Mouse (Mus musculus) layer of hippocampus, adult 9-10 months (tissue): ENCODE data around the gene Efna3.

ENCODE experiments used
- DNase-seq: peaks from one replicate; pipeline ENCODE4 v3.0.0; 2022; ENCODE audit warnings: low spot score

The Efna3 gene

DNA sequence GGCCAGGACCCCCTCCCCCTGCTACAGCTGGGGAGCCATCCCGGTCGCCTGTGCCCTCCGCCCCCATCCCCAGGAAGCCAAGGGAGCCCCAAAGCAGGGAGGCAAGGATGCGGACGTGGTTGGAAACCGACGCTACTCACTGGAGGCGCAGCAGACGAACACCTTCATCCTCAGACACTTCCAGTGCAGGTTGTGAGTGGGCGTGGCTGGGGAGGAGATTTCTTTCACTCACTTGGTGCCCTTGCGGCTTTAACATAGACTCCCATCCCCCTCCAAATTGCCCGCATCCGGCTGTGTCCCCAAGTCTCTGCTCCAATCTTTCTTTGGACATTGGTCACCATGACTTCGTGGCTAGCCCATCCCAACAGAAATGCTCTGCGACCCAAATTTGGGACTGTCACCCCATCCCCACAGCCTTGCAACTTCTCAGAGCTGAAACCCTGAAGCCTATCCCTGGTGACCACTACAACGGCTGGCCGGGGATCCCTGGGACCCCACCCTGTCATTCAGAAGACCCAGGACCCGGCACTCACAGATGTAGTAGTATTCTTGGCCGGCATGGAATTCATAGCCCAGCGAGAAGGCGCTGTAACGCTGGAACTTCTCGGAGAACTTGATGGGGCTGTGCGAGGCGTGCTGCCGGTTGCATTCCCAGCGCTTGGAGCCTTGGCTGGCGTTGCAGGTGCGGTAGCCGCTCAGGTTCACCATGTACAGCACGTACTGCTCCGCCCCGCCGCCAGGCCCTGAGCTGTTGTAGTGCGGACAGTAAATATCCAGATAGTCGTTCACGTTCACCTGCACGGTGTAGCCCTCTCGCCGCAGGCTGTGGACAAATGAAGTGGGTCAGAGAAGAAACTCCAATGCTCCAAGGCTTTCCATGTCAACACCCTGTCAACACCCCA is 6.6 kb downstream of the Efna3 start:
- no peak for DNase-seq

DNA sequence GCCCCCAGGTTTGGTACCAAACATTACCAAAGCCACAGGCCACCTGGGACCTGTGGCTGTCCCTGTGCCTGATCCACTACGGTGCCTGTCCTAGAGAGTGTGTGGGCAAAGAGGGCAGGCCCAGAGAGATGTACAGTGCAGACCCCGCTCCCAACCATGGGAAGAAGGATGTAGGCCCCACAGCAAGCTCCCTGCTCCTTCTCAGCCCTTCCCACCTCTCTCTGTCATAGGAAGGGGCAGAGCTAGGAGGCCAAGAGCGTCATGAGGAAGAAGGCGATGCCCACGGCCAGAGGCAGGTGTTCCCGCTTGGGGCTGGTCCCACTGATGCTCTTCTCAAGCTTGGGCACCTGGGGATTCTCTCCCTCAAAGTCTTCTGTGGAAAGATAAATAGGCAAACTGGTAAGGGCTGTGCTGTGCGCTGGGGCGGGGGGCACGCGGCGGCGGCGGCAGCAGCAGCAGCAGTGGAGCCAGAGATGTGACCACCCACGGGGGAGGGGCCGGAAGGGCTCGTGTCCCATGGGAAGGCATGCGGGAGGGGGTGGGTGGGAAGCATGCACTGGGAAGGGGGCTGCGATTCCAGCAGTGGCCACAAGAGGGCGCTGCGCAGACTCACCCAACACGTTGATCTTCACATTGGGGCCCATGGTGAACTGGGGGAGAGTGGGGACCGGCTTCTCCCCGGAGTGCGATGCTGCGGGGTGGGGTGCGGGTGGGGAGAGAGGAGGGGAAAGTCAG is 7.4 kb downstream of the Efna3 start:
- no peak for DNase-seq

- DNase-seq, result no peak
Measured at GRCm38 (mm10) chr3:89314791-89315190, 8.0 kb downstream of the Efna3 start.

DNA sequence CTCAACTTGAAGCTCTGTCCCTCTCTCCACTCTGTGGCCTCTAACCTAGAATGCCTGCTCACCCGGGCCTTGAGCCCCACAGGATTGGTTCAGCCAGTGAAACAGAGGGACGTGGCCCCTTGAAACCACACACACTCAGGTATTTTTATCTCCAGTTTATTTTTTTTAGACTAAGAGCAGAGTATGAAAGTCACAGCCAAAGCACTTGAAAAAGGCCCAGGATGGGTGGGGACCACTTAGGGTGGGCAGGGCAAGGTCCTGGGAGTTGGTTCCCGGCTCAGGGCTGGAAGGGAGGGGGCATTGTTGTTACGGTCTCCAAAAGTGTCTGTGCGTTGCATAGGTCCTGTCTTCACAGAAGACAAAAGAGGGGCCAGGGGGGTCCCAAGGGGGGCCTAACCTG is 8.4 kb downstream of the Efna3 start:
- DNase-seq, result no peak

DNA sequence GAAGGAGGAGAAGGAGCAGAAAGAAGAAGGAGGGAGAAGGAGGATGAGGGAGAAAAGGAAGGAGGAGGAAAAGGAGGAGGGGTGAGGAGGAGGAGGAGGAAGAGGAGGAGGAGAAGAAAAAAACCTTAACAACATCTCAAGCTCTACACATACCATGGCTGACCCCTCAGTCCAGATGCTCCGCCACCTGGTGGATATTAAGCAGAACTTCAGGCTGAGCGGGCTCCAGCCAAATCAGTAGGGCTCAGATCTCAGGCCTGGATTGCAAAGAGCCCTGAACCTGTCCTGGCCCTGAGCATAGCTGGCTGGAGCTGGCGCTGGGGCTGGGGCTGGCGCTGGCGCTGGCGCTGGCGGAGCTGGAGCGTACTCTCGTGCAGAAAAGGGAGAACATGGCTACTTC is 14.7 kb downstream of the Efna3 start:
- no peak for DNase-seq

GRCm38 (mm10) chr3:89305551-89306325 is 17.0 kb downstream of the Efna3 start:
- DNase-seq, result no peak

DNA sequence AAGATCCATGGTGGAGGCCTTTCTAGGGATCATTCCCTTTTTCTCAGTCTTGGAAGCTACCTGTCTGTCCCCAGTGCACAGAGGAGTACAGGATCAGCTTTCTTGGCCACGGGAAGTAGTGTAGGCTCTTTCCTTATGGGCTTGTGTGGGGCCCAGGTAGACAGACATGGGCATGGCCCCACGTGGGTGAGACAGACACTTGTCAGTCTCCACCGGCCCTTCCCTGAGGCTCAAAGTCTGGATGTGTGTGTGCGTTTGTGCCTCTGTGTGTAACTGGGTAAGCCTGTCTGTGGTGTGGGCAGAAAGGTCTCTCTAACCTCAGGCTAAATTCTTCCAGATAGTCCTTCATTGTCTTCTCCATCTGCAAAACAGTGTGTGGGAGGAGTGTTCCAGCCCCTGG is 17.7 kb downstream of the Efna3 start:
- no peak for DNase-seq

DNA sequence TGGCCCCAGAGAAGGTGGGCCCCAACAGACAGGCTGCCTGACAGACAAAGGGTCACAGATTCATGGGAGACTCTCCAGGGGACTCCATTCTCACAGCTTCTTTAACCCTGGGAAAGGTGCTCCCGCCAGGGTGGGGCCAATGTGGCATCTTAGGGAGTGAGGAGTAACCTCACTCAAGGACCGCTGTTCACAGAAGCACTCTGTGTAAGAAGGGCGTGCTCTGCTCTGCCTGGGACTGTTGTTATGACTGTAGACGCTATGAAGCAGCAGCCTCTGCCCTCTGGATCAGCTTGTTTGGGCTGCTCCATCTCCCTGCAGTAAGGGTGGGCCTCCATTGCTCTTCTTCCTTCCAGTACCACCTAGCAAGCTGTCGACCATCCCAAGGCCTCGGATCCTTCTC is 18.3 kb downstream of the Efna3 start:
- DNase-seq, result no peak

DNA sequence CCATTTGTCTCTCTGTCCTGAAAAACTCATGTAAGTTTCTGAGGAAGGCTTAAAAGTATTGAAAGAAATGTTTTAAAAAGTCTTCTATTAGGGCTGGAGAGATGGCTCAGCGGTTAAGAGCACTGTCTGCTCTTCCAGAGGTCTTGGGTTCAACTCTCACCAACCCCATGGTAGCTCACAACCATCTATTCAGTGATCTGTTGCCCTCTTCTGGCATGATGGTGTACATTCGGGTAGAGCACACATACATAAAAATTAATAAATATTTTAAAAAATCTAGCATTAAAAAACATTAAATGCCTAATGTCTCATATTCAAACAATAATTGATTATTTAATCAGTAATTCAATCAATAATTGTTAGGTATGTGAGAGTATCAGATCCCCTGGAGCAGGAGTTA is 22.3 kb downstream of the Efna3 start:
- no peak for DNase-seq

GRCm38 (mm10) chr3:89300071-89300470 is 22.7 kb downstream of the Efna3 start:
- DNase-seq, result no peak

DNA sequence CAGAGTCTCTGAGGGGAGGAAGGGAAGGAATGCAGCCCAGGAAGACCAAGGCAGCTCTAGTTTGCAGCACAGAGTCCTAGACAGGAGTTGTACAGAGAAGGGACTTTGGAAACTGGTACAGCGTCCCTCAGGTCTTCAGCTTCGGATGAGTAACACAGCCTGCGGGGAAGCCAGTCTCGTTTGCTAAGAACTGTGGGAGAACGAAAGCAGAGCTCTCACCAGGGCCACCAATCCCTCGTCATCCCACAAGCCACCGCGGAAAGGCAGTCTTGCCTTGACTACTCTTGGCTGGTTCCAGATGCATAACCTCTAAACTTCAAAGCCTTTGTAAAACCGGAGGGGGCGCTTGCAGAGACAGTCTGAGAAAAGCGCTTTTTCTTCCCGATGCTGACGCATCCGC is 23.3 kb downstream of the Efna3 start:
- no peak for DNase-seq

DNA sequence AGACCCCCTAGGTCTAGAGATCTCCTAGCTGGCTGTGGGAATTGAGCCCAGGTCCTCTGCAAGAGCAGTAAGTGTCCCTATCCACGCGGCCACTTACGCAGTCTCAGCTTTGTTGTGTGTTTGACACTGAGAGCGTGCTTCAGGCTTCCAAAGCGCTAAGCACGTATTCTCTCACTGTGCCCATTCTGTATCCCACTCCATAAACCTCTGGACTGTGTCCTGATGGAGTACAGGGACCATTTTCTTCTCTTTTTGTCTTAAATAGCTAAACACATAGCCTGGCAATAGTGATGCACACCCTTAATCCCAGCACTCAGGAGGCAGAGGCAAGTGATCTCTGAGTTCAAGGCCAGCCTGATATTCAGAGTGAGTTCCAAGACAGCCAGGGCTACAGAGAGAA is 23.9 kb downstream of the Efna3 start:
- no peak for DNase-seq

DNA sequence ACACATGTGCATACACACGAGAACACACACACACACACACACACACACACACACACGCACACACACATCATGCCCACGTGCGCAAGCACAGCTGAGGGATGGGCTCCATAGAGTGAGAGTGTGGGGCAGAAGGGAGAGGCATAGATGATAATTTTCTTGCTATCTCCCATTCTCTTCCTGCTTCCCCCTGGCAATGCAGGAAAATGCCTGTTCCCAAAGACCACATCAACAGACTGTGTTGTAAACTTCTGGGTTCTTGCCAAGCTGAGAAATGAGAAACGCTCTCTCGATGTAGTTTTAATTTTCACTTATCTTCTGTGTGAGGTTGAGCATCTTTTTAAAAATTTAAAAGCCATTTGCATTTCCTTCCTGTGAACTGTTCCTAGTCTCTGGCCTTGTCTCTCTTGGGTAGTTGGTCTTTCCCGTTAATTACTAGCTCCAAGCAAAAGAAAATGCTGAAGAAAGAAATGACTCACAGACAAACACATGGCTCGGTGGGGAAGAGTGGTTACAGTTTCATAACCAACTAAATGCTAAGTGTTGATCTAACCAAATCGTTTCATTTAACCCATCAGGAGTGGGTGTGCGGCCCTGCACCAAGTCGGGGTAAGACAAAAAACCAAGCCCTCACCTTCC is 25.9 kb downstream of the Efna3 start:
- no peak for DNase-seq

DNA sequence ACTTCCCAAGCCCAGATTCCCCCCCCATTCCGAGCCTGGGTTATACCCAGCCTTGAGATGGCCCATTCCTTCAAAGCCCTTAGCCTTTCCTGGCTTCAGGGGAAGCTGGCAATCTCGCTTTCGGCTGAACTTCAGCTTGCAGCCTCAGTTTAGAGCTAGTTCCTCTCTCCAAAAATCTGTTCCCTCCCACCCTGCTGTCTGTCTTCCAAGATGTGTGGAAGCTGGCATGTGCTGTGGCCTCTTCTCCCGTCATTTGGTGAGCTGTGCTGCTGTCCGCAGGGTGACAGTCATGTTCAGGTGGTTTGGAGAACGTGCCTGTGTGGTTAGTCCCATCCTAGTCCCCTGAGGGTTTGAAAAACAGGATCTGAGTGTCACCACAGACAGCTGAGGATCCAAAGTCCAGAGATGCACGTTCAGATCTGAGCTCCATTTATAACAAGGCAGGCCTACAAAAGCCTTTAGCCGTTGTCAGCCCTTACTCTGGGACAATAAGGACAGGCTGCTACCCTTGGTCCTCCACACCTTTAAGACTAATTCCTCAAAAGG is 27.0 kb downstream of the Efna3 start:
- no peak for DNase-seq

DNA sequence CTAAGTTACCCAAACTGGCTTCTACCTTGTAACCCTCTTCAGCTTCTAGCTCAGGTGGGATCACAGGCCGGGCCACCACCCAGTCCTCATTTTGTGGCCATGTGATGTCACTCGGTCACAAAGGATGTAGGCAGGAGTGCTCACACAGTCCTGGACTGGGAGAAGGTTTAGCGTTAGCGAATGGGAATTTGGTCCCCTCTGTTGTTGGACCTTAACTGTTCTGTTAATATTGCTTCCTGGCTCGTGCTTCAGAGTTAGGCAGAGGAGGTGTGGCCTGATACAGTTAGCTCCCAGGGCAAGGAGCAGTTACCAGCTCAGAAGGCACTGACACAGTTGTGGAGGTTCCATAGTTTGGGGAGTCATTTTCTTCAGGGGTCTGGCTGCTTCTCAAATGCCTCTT is 28.6 kb downstream of the Efna3 start:
- no peak for DNase-seq

- DNase-seq, result no peak
Measured at GRCm38 (mm10) chr3:89293247-89293918, 29.4 kb downstream of the Efna3 start.

- DNase-seq, result no peak
Measured at GRCm38 (mm10) chr3:89292303-89292702, 30.5 kb downstream of the Efna3 start.

DNA sequence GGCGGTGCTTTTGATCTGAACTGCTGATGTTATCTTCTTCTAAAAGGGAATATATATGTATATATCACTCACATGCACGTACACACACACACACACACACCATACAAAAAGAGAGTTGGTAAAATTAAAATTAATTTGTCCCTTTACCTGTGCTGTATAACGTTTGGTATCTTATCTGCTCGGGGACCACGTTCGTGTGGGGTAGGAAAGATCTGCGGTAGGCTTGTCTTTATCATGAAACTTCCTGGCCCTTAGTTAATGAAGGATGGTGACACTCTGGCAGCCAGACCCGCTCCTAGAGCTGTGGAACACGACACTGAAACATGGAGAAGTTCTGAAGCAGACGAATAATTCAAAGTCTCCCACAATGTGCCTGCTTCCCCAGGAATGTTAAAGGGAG is 30.9 kb downstream of the Efna3 start:
- no peak for DNase-seq

GRCm38 (mm10) chr3:89288503-89288928 is 34.2 kb downstream of the Efna3 start:
- DNase-seq, result no peak

DNA sequence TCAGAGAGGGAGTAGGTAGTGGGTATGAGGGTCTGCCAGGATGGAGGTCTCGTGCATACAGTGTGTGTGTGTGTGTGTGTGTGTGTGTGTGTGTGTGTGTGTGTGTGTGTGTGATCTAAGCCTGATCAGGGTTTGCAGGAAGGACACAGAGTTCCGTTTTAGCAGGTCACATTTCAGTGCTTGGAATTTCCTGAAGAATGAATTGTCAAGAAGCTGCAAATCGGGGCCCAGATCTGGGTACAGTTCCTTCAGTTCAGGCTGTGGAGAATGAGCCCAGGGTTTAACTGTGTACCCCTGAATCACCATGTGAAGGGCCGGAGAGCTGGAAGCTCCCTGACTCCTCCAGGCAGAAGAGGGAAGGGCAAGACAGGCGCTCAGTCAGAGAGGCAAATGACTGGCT is 35.5 kb downstream of the Efna3 start:
- no peak for DNase-seq

DNA sequence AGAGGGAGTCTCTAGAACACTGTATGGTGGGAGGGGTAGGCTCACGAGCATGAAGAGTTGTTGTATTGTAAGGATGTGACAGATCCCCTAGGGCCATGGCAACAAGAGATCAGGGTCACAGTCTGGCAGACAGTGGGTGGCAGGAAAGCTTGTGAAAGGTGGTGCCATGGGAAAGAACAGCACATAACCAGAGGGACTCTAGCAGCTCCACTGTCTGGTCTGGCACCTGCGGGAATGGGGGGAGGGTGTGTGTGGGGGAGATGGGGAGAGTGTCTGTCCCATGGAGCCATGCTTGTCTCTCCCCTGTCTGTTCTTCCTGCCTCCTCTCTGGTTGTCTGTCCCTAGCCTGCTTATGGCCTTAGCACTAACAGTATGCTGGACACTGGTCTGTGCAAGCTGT is 37.2 kb downstream of the Efna3 start:
- DNase-seq, result no peak
